Mouse (Mus musculus): ENCODE measurements around the gene Rom1. TPM values are rescaled to one million over a fixed set of nuclear protein-coding genes. Genes with fewer than 3 reads are reported as not detected.
"Not testable (repeated sequence)": the region's sequence is repeated elsewhere in the genome, so short reads cannot be mapped to it uniquely, and the experiment has no call there.

Rom1 gene
- polyA plus RNA-seq, 1 experiment from 2014 or later = 1.7 TPM

GRCm38 (mm10) chr19:8899079-8899478, 30.1 kb downstream of the Rom1 start:
- Histone ChIP-seq H3K9me3 (ENCODE audit: control insufficient read depth, low read length) (no peaks in the 10 kb centered on the region), H3K9ac (ENCODE audit: low read length) (peak overlapping the region; percentile 79), H3K4me2 (ENCODE audit: low read depth, low read length, severe bottlenecking) (peak overlapping the region; percentile 89), H3K4me1 (replicated peaks; ENCODE audit: control insufficient read depth, insufficient read depth, low read length) (peaks cover 11% of the 10 kb centered on the region), H3K4me3 (ENCODE audit: low read depth, low read length) (peak overlapping the region; percentile 97), H3K36me3 (ENCODE audit: control insufficient read depth, insufficient read depth, low read length) (peaks cover 2% of the 10 kb centered on the region; the same call in 1 of the 2 replicates), H3K27ac (ENCODE audit: low read depth, low read length) (no peak overlapping the region), H3K27me3 (ENCODE audit: control insufficient read depth, insufficient read depth, low read length) (no peaks in the 10 kb centered on the region)
- ATAC-seq (replicated peaks; ENCODE audit: low FRiP score) (no peak), DNase-seq (ENCODE audit: low spot score) (no peak)
- 75% methylated on average over 3 of the region's 3 CpGs for WGBS

GRCm38 (mm10) chr19:8898576-8898975, 30.6 kb downstream of the Rom1 start:
- Histone ChIP-seq H3K27me3 (ENCODE audit: control insufficient read depth, insufficient read depth, low read length) (no peaks in the 10 kb centered on the region), H3K4me1 (replicated peaks; ENCODE audit: control insufficient read depth, insufficient read depth, low read length) (peaks cover 11% of the 10 kb centered on the region), H3K36me3 (ENCODE audit: control insufficient read depth, insufficient read depth, low read length) (peaks cover 2% of the 10 kb centered on the region; the same call in 1 of the 2 replicates), H3K27ac (ENCODE audit: low read depth, low read length) (no peak overlapping the region), H3K4me3 (ENCODE audit: low read depth, low read length) (peak overlapping the region; percentile 97), H3K9ac (ENCODE audit: low read length) (peak overlapping the region; percentile 79), H3K9me3 (ENCODE audit: control insufficient read depth, low read length) (no peaks in the 10 kb centered on the region), H3K4me2 (ENCODE audit: low read depth, low read length, severe bottlenecking) (peak overlapping the region; percentile 89)
- WGBS = 15% methylated on average over 13 of the region's 13 CpGs
- ATAC-seq (replicated peaks; ENCODE audit: low FRiP score) = no peak
- DNase-seq (ENCODE audit: low spot score) = no peak

- Histone ChIP-seq H3K36me3 (ENCODE audit: control insufficient read depth, insufficient read depth, low read length) (peaks cover 2% of the 10 kb centered on the region; the same call in 1 of the 2 replicates), H3K4me3 (ENCODE audit: low read depth, low read length) (peak within 1 kb of the TSS; percentile 97), H3K4me2 (ENCODE audit: low read depth, low read length, severe bottlenecking) (peak within 1 kb of the TSS; percentile 89), H3K9me3 (ENCODE audit: control insufficient read depth, low read length) (no peaks in the 10 kb centered on the region), H3K27ac (ENCODE audit: low read depth, low read length) (peak within 1 kb of the TSS; percentile 55; the same call in 1 of the 2 replicates), H3K27me3 (ENCODE audit: control insufficient read depth, insufficient read depth, low read length) (no peaks in the 10 kb centered on the region), H3K9ac (ENCODE audit: low read length) (peak within 1 kb of the TSS; percentile 79), H3K4me1 (replicated peaks; ENCODE audit: control insufficient read depth, insufficient read depth, low read length) (peaks cover 11% of the 10 kb centered on the region)
- ATAC-seq (replicated peaks; ENCODE audit: low FRiP score) = peak; percentile 99
- WGBS = under 1% methylated on average over 53 of the region's 53 CpGs
- DNase-seq (ENCODE audit: low spot score) = peak; percentile 98
Observed at GRCm38 (mm10) chr19:8897865-8898495, 31.2 kb downstream of the Rom1 start, which contains the start of gene Ganab. TSS of gene Ganab (plus strand) at chr19:8898071.

- H3K36me3 ChIP-seq (ENCODE audit: control insufficient read depth, insufficient read depth, low read length) = not testable (repeated sequence)
Observed at GRCm38 (mm10) chr19:8897211-8897864, 31.8 kb downstream of the Rom1 start.

GRCm38 (mm10) chr19:8896231-8896630, 32.9 kb downstream of the Rom1 start:
- not testable (repeated sequence) for H3K4me3 ChIP-seq (ENCODE audit: low read depth, low read length); H3K36me3 ChIP-seq (ENCODE audit: control insufficient read depth, insufficient read depth, low read length); H3K27ac ChIP-seq (ENCODE audit: low read depth, low read length); ATAC-seq (replicated peaks; ENCODE audit: low FRiP score); DNase-seq (ENCODE audit: low spot score); H3K4me2 ChIP-seq (ENCODE audit: low read depth, low read length, severe bottlenecking); H3K27me3 ChIP-seq (ENCODE audit: control insufficient read depth, insufficient read depth, low read length); H3K9ac ChIP-seq (ENCODE audit: low read length); H3K9me3 ChIP-seq (ENCODE audit: control insufficient read depth, low read length)
- 89% methylated on average over 5 of the region's 5 CpGs for WGBS
- H3K4me1 ChIP-seq (replicated peaks; ENCODE audit: control insufficient read depth, insufficient read depth, low read length) = peaks cover 11% of the 10 kb centered on the region

More at GRCm38 (mm10) chr19:8897211-8897864, 31.8 kb downstream of the Rom1 start:
- Histone ChIP-seq H3K4me3 (ENCODE audit: low read depth, low read length) (peak overlapping the region; percentile 97), H3K27ac (ENCODE audit: low read depth, low read length) (peak overlapping the region; percentile 37; the same call in 1 of the 2 replicates), H3K9ac (ENCODE audit: low read length) (peak overlapping the region; percentile 79), H3K4me2 (ENCODE audit: low read depth, low read length, severe bottlenecking) (peak overlapping the region; percentile 89), H3K4me1 (replicated peaks; ENCODE audit: control insufficient read depth, insufficient read depth, low read length) (peaks cover 11% of the 10 kb centered on the region)
- ATAC-seq (replicated peaks; ENCODE audit: low FRiP score) (peak; percentile 55), DNase-seq (ENCODE audit: low spot score) (peak; percentile 66)
- WGBS = 29% methylated on average over 21 of the region's 21 CpGs
- H3K9me3 ChIP-seq (ENCODE audit: control insufficient read depth, low read length); H3K27me3 ChIP-seq (ENCODE audit: control insufficient read depth, insufficient read depth, low read length): not testable (repeated sequence)

GRCm38 (mm10) chr19:8895397-8895960, 33.7 kb downstream of the Rom1 start:
- Histone ChIP-seq H3K9me3 (ENCODE audit: control insufficient read depth, low read length) (no peaks in the 10 kb centered on the region), H3K4me2 (ENCODE audit: low read depth, low read length, severe bottlenecking) (no peak overlapping the region), H3K27ac (ENCODE audit: low read depth, low read length) (no peak overlapping the region), H3K27me3 (ENCODE audit: control insufficient read depth, insufficient read depth, low read length) (no peaks in the 10 kb centered on the region), H3K4me1 (replicated peaks; ENCODE audit: control insufficient read depth, insufficient read depth, low read length) (peaks cover 11% of the 10 kb centered on the region), H3K9ac (ENCODE audit: low read length) (no peak overlapping the region; the same call in 1 of the 2 replicates), H3K4me3 (ENCODE audit: low read depth, low read length) (no peak overlapping the region), H3K36me3 (ENCODE audit: control insufficient read depth, insufficient read depth, low read length) (no peaks in the 10 kb centered on the region; the same call in 1 of the 2 replicates)
- no peak for ATAC-seq (replicated peaks; ENCODE audit: low FRiP score)
- 96% methylated on average over 9 of the region's 9 CpGs for WGBS
- DNase-seq (ENCODE audit: low spot score) = no peak

GRCm38 (mm10) chr19:8892829-8893766, 36.1 kb downstream of the Rom1 start, which contains the start of gene Ints5:
TSS of gene Ints5 (plus strand) at chr19:8893005.
- peak within 1 kb of the TSS; percentile 25 for H3K27ac ChIP-seq (ENCODE audit: low read depth, low read length)
- WGBS = 3% methylated on average over 54 of the region's 54 CpGs
- peaks cover 5% of the 10 kb centered on the region; the same call in 1 of the 2 replicates for H3K4me1 ChIP-seq (replicated peaks; ENCODE audit: control insufficient read depth, insufficient read depth, low read length)
- H3K4me3 ChIP-seq (ENCODE audit: low read depth, low read length) = peak within 1 kb of the TSS; percentile 61
- no peaks in the 10 kb centered on the region; the same call in 1 of the 2 replicates for H3K36me3 ChIP-seq (ENCODE audit: control insufficient read depth, insufficient read depth, low read length)
- H3K4me2 ChIP-seq (ENCODE audit: low read depth, low read length, severe bottlenecking) = peak within 1 kb of the TSS; percentile 65
- peak within 1 kb of the TSS; percentile 89 for H3K9ac ChIP-seq (ENCODE audit: low read length)
- H3K27me3 ChIP-seq (ENCODE audit: control insufficient read depth, insufficient read depth, low read length) = no peaks in the 10 kb centered on the region
- peak; percentile 91 for DNase-seq (ENCODE audit: low spot score)
- no peaks in the 10 kb centered on the region for H3K9me3 ChIP-seq (ENCODE audit: control insufficient read depth, low read length)
- peak; percentile 53 for ATAC-seq (replicated peaks; ENCODE audit: low FRiP score)

All from forebrain, embryonic 11.5 days (tissue).